In genomic region chr5:115351348-115351747, GRCm38 (mm10) we compare ENCODE assay signal across 22 mouse cellular contexts. TPM values are rescaled to one million over a fixed set of nuclear protein-coding genes. Genes with fewer than 3 reads are reported as not detected.
DNase-seq lines count a peak whose midpoint lies in the region; ATAC-seq and TF ChIP-seq lines count a peak whose summit lies in the region.
"Had no signal": no experiment of that assay in that cellular context is flagged by ENCODE, and none has a peak within 500 bp of the region (broad histone marks: within the 10 kb centered on the region; RNA-seq: fewer than 3 reads in every experiment).

No protein-coding gene starts in this region.

- peaks cover 5 to 11% of the 10 kb centered on the region in 2 experiments for H3K4me1 ChIP-seq in liver, embryonic 14.5 days (replicated peaks; ENCODE audit: control insufficient read depth in 2 of 2, insufficient read depth in 2 of 2, low read length in 1 of 2)
- peaks cover 40% of the 10 kb centered on the region for H3K4me1 ChIP-seq in E14TG2a.4 (replicated peaks; ENCODE audit: low read depth, low read length)
- H3K4me1 ChIP-seq in thymus, adult 2 months (replicated peaks; ENCODE audit: control insufficient read depth, insufficient read depth, low read length): peaks cover 5% of the 10 kb centered on the region

- TF ChIP-seq EP300 in liver, embryonic 14.5 days (IDR thresholded peaks at IDR 0.05; ENCODE audit: low read depth): no peak

- no peak for TF ChIP-seq POLR2A in thymus, adult 2 months (IDR thresholded peaks at IDR 0.05; ENCODE audit: control insufficient read depth, extremely low read depth, insufficient read depth, low read length, poor library complexity)

- no peak for DNase-seq in gastrocnemius, adult 2 months
- no peak for DNase-seq in gastrocnemius, adult 18-20 months (ENCODE audit: low spot score)
- no peak for DNase-seq in liver, embryonic 14.5 days (ENCODE audit: low read depth in 3 of 3, low spot score in 3 of 3)
- no peak for DNase-seq in liver
- DNase-seq in R1 (ENCODE audit: low read depth, low spot score): peak; percentile 90
- no peak for DNase-seq in urinary bladder, adult 18-20 months (ENCODE audit: low spot score in 2 of 2)
- no peak for DNase-seq in thymus, adult 2 months
- DNase-seq: adrenal gland, adult 8-10 months; cerebellum, adult 8-10 months; gastrocnemius, postnatal 10 days; kidney, adult 11 months; liver, embryonic 13.5 days; thymus, postnatal 25 days had no signal

- no peak overlapping the region for H3K4me3 ChIP-seq in gastrocnemius, adult 2 months
- H3K4me3 ChIP-seq in liver, embryonic 14.5 days (ENCODE audit: insufficient read depth in 1 of 2, low read depth in 2 of 2, low read length in 2 of 2): no peak overlapping the region
- no peak overlapping the region for H3K4me3 ChIP-seq in E14TG2a.4 (replicated peaks; ENCODE audit: low read length)
- no peak overlapping the region for H3K4me3 ChIP-seq in thymus, adult 2 months (ENCODE audit: control insufficient read depth, insufficient read depth, low read length)
- H3K4me3 ChIP-seq: hindbrain, embryonic 10.5 days; limb, embryonic 12.5 days; liver, embryonic 13.5 days had no signal

- ATAC-seq in liver, embryonic 14.5 days (ENCODE audit: insufficient read depth): no peak
- ATAC-seq: activated CD4-positive, CD25-positive, alpha-beta regulatory T cell, adult 4 months; forebrain, embryonic 14.5 days; hindbrain, embryonic 16.5 days; midbrain, embryonic 16.5 days had no signal

- peaks cover 6% of the 10 kb centered on the region for H3K36me3 ChIP-seq in liver, embryonic 14.5 days (replicated peaks; ENCODE audit: control insufficient read depth, insufficient read depth, low read depth)
- H3K36me3 ChIP-seq in E14TG2a.4 (ENCODE audit: insufficient read depth, low read length): peaks cover 11% of the 10 kb centered on the region
- H3K36me3 ChIP-seq in thymus, adult 2 months (ENCODE audit: control insufficient read depth, insufficient read depth, low read length): no peaks in the 10 kb centered on the region

- no peaks in the 10 kb centered on the region for H3K9me3 ChIP-seq in liver, embryonic 14.5 days (ENCODE audit: control insufficient read depth, low read length)
- 0 out of 2 replicates have a peak, but pooled peaks cover 3% of the 10 kb centered on the region for H3K9me3 ChIP-seq in E14TG2a.4 (ENCODE audit: low read length)
- H3K9me3 ChIP-seq: hindbrain, embryonic 10.5 days; liver, embryonic 13.5 days had no signal

- H3K27me3 ChIP-seq in liver, embryonic 14.5 days (ENCODE audit: control insufficient read depth, insufficient read depth, low read length): no peaks in the 10 kb centered on the region
- H3K27me3 ChIP-seq in E14TG2a.4 (ENCODE audit: insufficient read depth, low read length): no peaks in the 10 kb centered on the region
- no peaks in the 10 kb centered on the region; the same call in 1 of the 2 replicates for H3K27me3 ChIP-seq in thymus, adult 2 months (ENCODE audit: control insufficient read depth, insufficient read depth, low read length)
- H3K27me3 ChIP-seq: limb, embryonic 12.5 days had no signal

- no peak overlapping the region for H3K4me2 ChIP-seq in liver, embryonic 14.5 days (ENCODE audit: low read depth)
- H3K4me2 ChIP-seq: heart, embryonic 11.5 days; limb, embryonic 12.5 days; liver, embryonic 13.5 days had no signal

- WGBS in liver, embryonic 14.5 days (ENCODE audit: insufficient replicate concordance): 67% methylated on average over 5 of the region's 5 CpGs
- 89% methylated on average over 5 of the region's 5 CpGs for WGBS in thymus, adult 2 months

- no peak overlapping the region for H3K27ac ChIP-seq in gastrocnemius, adult 2 months
- H3K27ac ChIP-seq in liver, embryonic 14.5 days: no peak overlapping the region
- no peak overlapping the region for H3K27ac ChIP-seq in thymus, adult 2 months (ENCODE audit: control insufficient read depth, insufficient read depth, low read length)
- H3K27ac ChIP-seq: hindbrain, embryonic 10.5 days; limb, embryonic 12.5 days; liver, embryonic 13.5 days; macrophage had no signal

- no peak overlapping the region for H3K9ac ChIP-seq in liver, embryonic 14.5 days (replicated peaks)
- H3K9ac ChIP-seq: limb, embryonic 12.5 days; liver, embryonic 13.5 days had no signal

- intact Hi-C loops in gastrocnemius, adult 2 months (cut with DNase I): no loop called here

- 0 out of 2 replicates have a peak, but pooled peaks have one; percentile 4 for TF ChIP-seq CTCF in gastrocnemius, adult 2 months (IDR thresholded peaks at IDR 0.05)
- TF ChIP-seq CTCF in liver, embryonic 14.5 days (IDR thresholded peaks at IDR 0.05; ENCODE audit: low read depth): peak; percentile 29
- peak; percentile 75 for TF ChIP-seq CTCF in E14TG2a.4 (conservative IDR thresholded peaks at IDR 0.05; ENCODE audit: low read length)
- no peak for TF ChIP-seq CTCF in thymus, adult 2 months (IDR thresholded peaks at IDR 0.05; ENCODE audit: borderline replicate concordance, control insufficient read depth, extremely low read depth, insufficient read depth, low read length, poor library complexity)

RNA-seq across cellular contexts. Expression of gene Cox6a1, which starts 2.6 kb away (rescaled TPM):
- total RNA-seq in gastrocnemius, adult 2 months (2021): 10 to 100 TPM; 38.7 to 60.9 TPM
- total RNA-seq in gastrocnemius, adult 18-20 months (2021): 10 to 100 TPM; 42.5 to 67.7 TPM
- polyA plus RNA-seq in liver, embryonic 14.5 days (2012; rRNA removed): 747 and 780 TPM in 2 replicates
- 731 and 761 TPM in 2 replicates for polyA plus RNA-seq in liver, embryonic 14.5 days (2014; fragmentation: Nextera tagmentation; extraction: Ambion mirVana)
- 2,836 and 2,976 TPM in 2 replicates for polyA plus RNA-seq in thymus, adult 2 months (2012; rRNA removed)

RNA-seq across cellular contexts. Expression of gene Triap1, which starts 10.3 kb away (rescaled TPM):
- total RNA-seq in gastrocnemius, adult 2 months (2021): 10 to 100 TPM; 19.1 to 20.3 TPM
- 10 to 100 TPM; 18.2 to 18.3 TPM for total RNA-seq in gastrocnemius, adult 18-20 months (2021)
- 11.0 and 15.4 TPM in 2 replicates for polyA plus RNA-seq in liver, embryonic 14.5 days (2012; rRNA removed)
- polyA plus RNA-seq in liver, embryonic 14.5 days (2014; fragmentation: Nextera tagmentation; extraction: Ambion mirVana): 28.9 and 30.8 TPM in 2 replicates
- polyA plus RNA-seq in thymus, adult 2 months (2012; rRNA removed): 10.7 and 12.8 TPM in 2 replicates

RNA-seq across cellular contexts. Expression of gene Gatc, which starts 10.4 kb away (rescaled TPM):
- total RNA-seq in gastrocnemius, adult 2 months (2021): 10 to 100 TPM; 22.2 to 28.0 TPM
- total RNA-seq in gastrocnemius, adult 18-20 months (2021): 10 to 100 TPM; 23.6 to 24.7 TPM
- 11.6 and 12.5 TPM in 2 replicates for polyA plus RNA-seq in liver, embryonic 14.5 days (2012; rRNA removed)
- 13.6 and 15.4 TPM in 2 replicates for polyA plus RNA-seq in liver, embryonic 14.5 days (2014; fragmentation: Nextera tagmentation; extraction: Ambion mirVana)
- polyA plus RNA-seq in thymus, adult 2 months (2012; rRNA removed): 10.1 and 11.3 TPM in 2 replicates

RNA-seq across cellular contexts. Expression of gene Srsf9, which starts 24.4 kb away (rescaled TPM):
- 10 to 100 TPM in 1 of 2 experiments, 1 to 10 TPM in 1; 9.3 to 12.1 TPM for total RNA-seq in gastrocnemius, adult 2 months (2021)
- total RNA-seq in gastrocnemius, adult 18-20 months (2021): 10 to 100 TPM in 1 of 2 experiments, 1 to 10 TPM in 1; 9.6 to 13.2 TPM
- polyA plus RNA-seq in liver, embryonic 14.5 days (2012; rRNA removed): 31.8 and 46.2 TPM in 2 replicates
- polyA plus RNA-seq in liver, embryonic 14.5 days (2014; fragmentation: Nextera tagmentation; extraction: Ambion mirVana): 81.6 and 93.6 TPM in 2 replicates
- 67.6 and 92.9 TPM in 2 replicates for polyA plus RNA-seq in thymus, adult 2 months (2012; rRNA removed)

RNA-seq across cellular contexts. Expression of gene Dynll1, which starts 50.5 kb away (rescaled TPM):
- total RNA-seq in gastrocnemius, adult 2 months (2021): 100 to 1,000 TPM in 1 of 2 experiments, 10 to 100 TPM in 1; 48.4 to 115 TPM
- 10 to 100 TPM; 44.1 to 75.5 TPM for total RNA-seq in gastrocnemius, adult 18-20 months (2021)
- polyA plus RNA-seq in liver, embryonic 14.5 days (2012; rRNA removed): 63.0 and 152 TPM in 2 replicates
- polyA plus RNA-seq in liver, embryonic 14.5 days (2014; fragmentation: Nextera tagmentation; extraction: Ambion mirVana): 636 and 642 TPM in 2 replicates
- polyA plus RNA-seq in thymus, adult 2 months (2012; rRNA removed): 407 and 496 TPM in 2 replicates
